Mouse (Mus musculus): ENCODE data around the gene Dll3. TPM values are rescaled to one million over a fixed set of nuclear protein-coding genes. Genes with fewer than 3 reads are reported as not detected.

Gene Dll3
- polyA plus RNA-seq, 1 experiment from 2014 or later = 79.0 TPM

- H3K4me1 ChIP-seq (ENCODE audit: control insufficient read depth, insufficient read depth, low read length) = peaks cover 9% of the 10 kb centered on the region
- DNase-seq (ENCODE audit: low spot score) (peak; percentile 61), ATAC-seq (ENCODE audit: insufficient read depth, low FRiP score, low TSS enrichment) (peak; percentile 25; the same call in 1 of the 2 replicates)
- H3K4me3 ChIP-seq (ENCODE audit: low read depth, low read length) = peak within 1 kb of the TSS; percentile 20
- peak within 1 kb of the TSS; percentile 44 for H3K4me2 ChIP-seq (ENCODE audit: low read depth)
- peaks cover 31% of the 10 kb centered on the region for H3K27me3 ChIP-seq (ENCODE audit: control insufficient read depth, insufficient read depth, low read length)
- no peaks in the 10 kb centered on the region for H3K9me3 ChIP-seq (ENCODE audit: control insufficient read depth, low read length)
- no peaks in the 10 kb centered on the region for H3K36me3 ChIP-seq (ENCODE audit: control insufficient read depth, insufficient read depth, low read length)
- no peak within 1 kb of the TSS for H3K27ac ChIP-seq (ENCODE audit: low read depth, low read length)
- WGBS = 2% methylated on average over 49 of the region's 52 CpGs
- peak within 1 kb of the TSS; percentile 41 for H3K9ac ChIP-seq (ENCODE audit: low read length)
These were observed 11.1 kb downstream of the Dll3 start, which contains the start of gene Selenov for GRCm38 (mm10) chr7:28290638-28291590. Gene Selenov (minus strand): TSS chr7:28291186.

- H3K4me2 ChIP-seq (ENCODE audit: low read depth) = peak overlapping the region; percentile 44
- no peaks in the 10 kb centered on the region for H3K9me3 ChIP-seq (ENCODE audit: control insufficient read depth, low read length)
- DNase-seq (ENCODE audit: low spot score) = peak; percentile 64
- no peaks in the 10 kb centered on the region for H3K36me3 ChIP-seq (ENCODE audit: control insufficient read depth, insufficient read depth, low read length)
- peak; percentile 24; the same call in 1 of the 2 replicates for ATAC-seq (ENCODE audit: insufficient read depth, low FRiP score, low TSS enrichment)
- peak overlapping the region; percentile 20 for H3K4me3 ChIP-seq (ENCODE audit: low read depth, low read length)
- H3K27ac ChIP-seq (ENCODE audit: low read depth, low read length) = no peak overlapping the region
- H3K4me1 ChIP-seq (ENCODE audit: control insufficient read depth, insufficient read depth, low read length) = peaks cover 9% of the 10 kb centered on the region
- peaks cover 31% of the 10 kb centered on the region for H3K27me3 ChIP-seq (ENCODE audit: control insufficient read depth, insufficient read depth, low read length)
- WGBS = 2% methylated on average over 17 of the region's 18 CpGs
- H3K9ac ChIP-seq (ENCODE audit: low read length) = peak overlapping the region; percentile 41
These were observed 11.9 kb downstream of the Dll3 start for GRCm38 (mm10) chr7:28290165-28290564.

- Histone ChIP-seq H3K4me2 (ENCODE audit: low read depth) (no peak overlapping the region), H3K4me3 (ENCODE audit: low read depth, low read length) (no peak overlapping the region), H3K9ac (ENCODE audit: low read length) (no peak overlapping the region), H3K36me3 (ENCODE audit: control insufficient read depth, insufficient read depth, low read length) (no peaks in the 10 kb centered on the region), H3K27me3 (ENCODE audit: control insufficient read depth, insufficient read depth, low read length) (no peaks in the 10 kb centered on the region), H3K27ac (ENCODE audit: low read depth, low read length) (no peak overlapping the region), H3K9me3 (ENCODE audit: control insufficient read depth, low read length) (no peaks in the 10 kb centered on the region), H3K4me1 (ENCODE audit: control insufficient read depth, insufficient read depth, low read length) (no peaks in the 10 kb centered on the region)
- DNase-seq (ENCODE audit: low spot score) (no peak), ATAC-seq (ENCODE audit: insufficient read depth, low FRiP score, low TSS enrichment) (no peak)
- 80% methylated on average over 7 of the region's 7 CpGs for WGBS
These were observed 21.4 kb downstream of the Dll3 start for GRCm38 (mm10) chr7:28280630-28281029.

GRCm38 (mm10) chr7:28278279-28278652, 23.8 kb downstream of the Dll3 start:
- Histone ChIP-seq H3K9me3 (ENCODE audit: control insufficient read depth, low read length) (no peaks in the 10 kb centered on the region), H3K27me3 (ENCODE audit: control insufficient read depth, insufficient read depth, low read length) (no peaks in the 10 kb centered on the region), H3K4me3 (ENCODE audit: low read depth, low read length) (peak overlapping the region; percentile 64), H3K27ac (ENCODE audit: low read depth, low read length) (no peak overlapping the region; the same call in 1 of the 2 replicates), H3K4me2 (ENCODE audit: low read depth) (peak overlapping the region; percentile 72), H3K36me3 (ENCODE audit: control insufficient read depth, insufficient read depth, low read length) (no peaks in the 10 kb centered on the region), H3K4me1 (ENCODE audit: control insufficient read depth, insufficient read depth, low read length) (no peaks in the 10 kb centered on the region), H3K9ac (ENCODE audit: low read length) (peak overlapping the region; percentile 94)
- 85% methylated on average over 7 of the region's 7 CpGs for WGBS
- DNase-seq (ENCODE audit: low spot score) = no peak
- no peak for ATAC-seq (ENCODE audit: insufficient read depth, low FRiP score, low TSS enrichment)

GRCm38 (mm10) chr7:28277615-28278278, 24.3 kb downstream of the Dll3 start, which contains the start of gene Eid2b:
Gene Eid2b (plus strand): TSS chr7:28277739.
- no peaks in the 10 kb centered on the region for H3K36me3 ChIP-seq (ENCODE audit: control insufficient read depth, insufficient read depth, low read length)
- no peaks in the 10 kb centered on the region for H3K27me3 ChIP-seq (ENCODE audit: control insufficient read depth, insufficient read depth, low read length)
- ATAC-seq (ENCODE audit: insufficient read depth, low FRiP score, low TSS enrichment) (peak; percentile 69), DNase-seq (ENCODE audit: low spot score) (peak; percentile 96)
- no peaks in the 10 kb centered on the region for H3K9me3 ChIP-seq (ENCODE audit: control insufficient read depth, low read length)
- WGBS = 2% methylated on average over 68 of the region's 68 CpGs
- peak within 1 kb of the TSS; percentile 64 for H3K4me3 ChIP-seq (ENCODE audit: low read depth, low read length)
- H3K4me2 ChIP-seq (ENCODE audit: low read depth) = peak within 1 kb of the TSS; percentile 72
- H3K27ac ChIP-seq (ENCODE audit: low read depth, low read length) = peak within 1 kb of the TSS; percentile 68
- no peaks in the 10 kb centered on the region for H3K4me1 ChIP-seq (ENCODE audit: control insufficient read depth, insufficient read depth, low read length)
- peak within 1 kb of the TSS; percentile 94 for H3K9ac ChIP-seq (ENCODE audit: low read length)

GRCm38 (mm10) chr7:28277237-28277614, 24.8 kb downstream of the Dll3 start:
- no peak for DNase-seq (ENCODE audit: low spot score)
- WGBS = 62% methylated on average over 8 of the region's 8 CpGs

GRCm38 (mm10) chr7:28271761-28272160, 30.3 kb downstream of the Dll3 start:
- no peak overlapping the region for H3K9ac ChIP-seq (ENCODE audit: low read length)
- H3K27ac ChIP-seq (ENCODE audit: low read depth, low read length) = no peak overlapping the region
- no peak overlapping the region for H3K4me3 ChIP-seq (ENCODE audit: low read depth, low read length)
- peaks cover 3% of the 10 kb centered on the region for H3K36me3 ChIP-seq (ENCODE audit: control insufficient read depth, insufficient read depth, low read length)
- no peak overlapping the region for H3K4me2 ChIP-seq (ENCODE audit: low read depth)
- H3K4me1 ChIP-seq (ENCODE audit: control insufficient read depth, insufficient read depth, low read length) = peaks cover 3% of the 10 kb centered on the region; the same call in 1 of the 2 replicates
- H3K27me3 ChIP-seq (ENCODE audit: control insufficient read depth, insufficient read depth, low read length) = no peaks in the 10 kb centered on the region
- no peak for DNase-seq (ENCODE audit: low spot score)
- H3K9me3 ChIP-seq (ENCODE audit: control insufficient read depth, low read length) = no peaks in the 10 kb centered on the region
- 74% methylated on average over 3 of the region's 3 CpGs for WGBS
- no peak for ATAC-seq (ENCODE audit: insufficient read depth, low FRiP score, low TSS enrichment)

More at GRCm38 (mm10) chr7:28277237-28277614, 24.8 kb downstream of the Dll3 start:
- no peaks in the 10 kb centered on the region for H3K27me3 ChIP-seq (ENCODE audit: control insufficient read depth, insufficient read depth, low read length)
- no peaks in the 10 kb centered on the region for H3K9me3 ChIP-seq (ENCODE audit: control insufficient read depth, low read length)
- no peak overlapping the region for H3K27ac ChIP-seq (ENCODE audit: low read depth, low read length)
- no peak for ATAC-seq (ENCODE audit: insufficient read depth, low FRiP score, low TSS enrichment)
- no peak overlapping the region for H3K9ac ChIP-seq (ENCODE audit: low read length)
- no peaks in the 10 kb centered on the region for H3K4me1 ChIP-seq (ENCODE audit: control insufficient read depth, insufficient read depth, low read length)
- no peak overlapping the region for H3K4me3 ChIP-seq (ENCODE audit: low read depth, low read length)
- H3K4me2 ChIP-seq (ENCODE audit: low read depth) = no peak overlapping the region; the same call in 1 of the 2 replicates
- no peaks in the 10 kb centered on the region for H3K36me3 ChIP-seq (ENCODE audit: control insufficient read depth, insufficient read depth, low read length)

GRCm38 (mm10) chr7:28269355-28269754, 32.7 kb downstream of the Dll3 start:
- 93% methylated on average over 12 of the region's 12 CpGs for WGBS
- Histone ChIP-seq H3K4me3 (ENCODE audit: low read depth, low read length) (no peak overlapping the region; the same call in 1 of the 2 replicates), H3K4me2 (ENCODE audit: low read depth) (no peak overlapping the region)

More at GRCm38 (mm10) chr7:28269355-28269754, 32.7 kb downstream of the Dll3 start:
- H3K9me3 ChIP-seq (ENCODE audit: control insufficient read depth, low read length) = no peaks in the 10 kb centered on the region
- peak; percentile 47 for DNase-seq (ENCODE audit: low spot score)
- H3K4me1 ChIP-seq (ENCODE audit: control insufficient read depth, insufficient read depth, low read length) = peaks cover 3% of the 10 kb centered on the region; the same call in 1 of the 2 replicates
- peaks cover 3% of the 10 kb centered on the region for H3K36me3 ChIP-seq (ENCODE audit: control insufficient read depth, insufficient read depth, low read length)
- no peak overlapping the region for H3K9ac ChIP-seq (ENCODE audit: low read length)
- no peak overlapping the region for H3K27ac ChIP-seq (ENCODE audit: low read depth, low read length)
- H3K27me3 ChIP-seq (ENCODE audit: control insufficient read depth, insufficient read depth, low read length) = no peaks in the 10 kb centered on the region
- ATAC-seq (ENCODE audit: insufficient read depth, low FRiP score, low TSS enrichment) = no peak

All from neural tube, embryonic 11.5 days (tissue).